Mouse (Mus musculus): Measurements from ENCODE around the gene Fam214b.

GRCm38 (mm10) chr4:43078071-43078718, 32.2 kb upstream of the Fam214b start:
- no peak for TF ChIP-seq TAL1 (IDR thresholded peaks at IDR 0.05; ENCODE audit: low read length)
- no peak for TF ChIP-seq GATA1 (IDR thresholded peaks at IDR 0.05; ENCODE audit: low read length)

Data from erythroblast, embryonic 14.5 days (primary cell).